ENCODE assay signal across 25 mouse cellular contexts in genomic region chr13:45874196-45874595, GRCm38 (mm10).
DNase-seq lines count a peak whose midpoint lies in the region; TF ChIP-seq lines count a peak whose summit lies in the region.
"Had no signal": no experiment of that assay in that cellular context is flagged by ENCODE, and none has a peak within 500 bp of the region (broad histone marks: within the 10 kb centered on the region; RNA-seq: fewer than 3 reads in every experiment).

No protein-coding gene starts in this region.

- WGBS in heart, adult 2 months, result 76% methylated on average over 4 of the region's 4 CpGs

- no peaks in the 10 kb centered on the region for H3K27me3 ChIP-seq in heart, adult 2 months (ENCODE audit: control insufficient read depth, insufficient read depth, low read length)
- H3K27me3 ChIP-seq: CH12.LX; embryonic facial prominence, embryonic 12.5 days; embryonic facial prominence, embryonic 15.5 days; heart, embryonic 12.5 days; heart, embryonic 15.5 days; Patski had no signal

- H3K27ac ChIP-seq in heart, adult 2 months, result peak overlapping the region; percentile 60
- H3K27ac ChIP-seq: embryonic facial prominence, embryonic 12.5 days; embryonic facial prominence, embryonic 15.5 days; heart, embryonic 15.5 days; hindbrain, embryonic 14.5 days; hindbrain, postnatal 0 days had no signal

- no peak for TF ChIP-seq CTCF in heart, adult 2 months (IDR thresholded peaks at IDR 0.05)

- H3K4me1 ChIP-seq in heart, adult 2 months (ENCODE audit: control insufficient read depth, insufficient read depth, low read length), result peaks cover 3% of the 10 kb centered on the region
- H3K4me1 ChIP-seq: embryonic facial prominence, embryonic 12.5 days; heart, embryonic 12.5 days; heart, embryonic 15.5 days had no signal

- TF ChIP-seq EP300 in heart, adult 2 months (IDR thresholded peaks at IDR 0.05; ENCODE audit: insufficient read depth, low read depth, low read length), result no peak

- no peak overlapping the region for H3K4me3 ChIP-seq in heart, adult 2 months
- H3K4me3 ChIP-seq: embryonic facial prominence, embryonic 12.5 days; embryonic facial prominence, embryonic 15.5 days; heart, embryonic 12.5 days; heart, embryonic 15.5 days had no signal

- TF ChIP-seq POLR2A in heart, adult 2 months (IDR thresholded peaks at IDR 0.05; ENCODE audit: insufficient read depth, low read depth, low read length), result no peak

- DNase-seq in adrenal gland, adult 2 months, result peak; percentile 67
- no peak for DNase-seq in adrenal gland, postnatal 4 days (ENCODE audit: low spot score in 2 of 2)
- DNase-seq in heart, adult 2 months, result no peak
- no peak for DNase-seq in heart, postnatal 25 days (ENCODE audit: low spot score)
- peak; percentile 27 for DNase-seq in adrenal gland, postnatal 14 days
- peak; percentile 14 for DNase-seq in skeletal muscle tissue, adult 2 months (ENCODE audit: low read depth, low spot score)
- no peak for DNase-seq in left cerebral cortex, postnatal 10 days (ENCODE audit: extremely low spot score in 1 of 2, low spot score in 2 of 2)
- DNase-seq: B cell, adult 2 months; cerebellum, adult 18-20 months; cerebellum, adult 9-10 months; cerebellum, postnatal 25 days; forebrain, postnatal 0 days; gastrocnemius, postnatal 14 days; heart, adult 11 months; heart, postnatal 10 days; heart, postnatal 4 days; kidney, adult 2 months had no signal

- intact Hi-C loops in heart, adult 2 months (cut with DNase I), result no loop called here
- intact Hi-C loops in heart, postnatal 25 days (cut with DNase I), result no loop called here
- intact Hi-C loops in left cerebral cortex, postnatal 10 days (cut with DNase I), result no loop called here

- no peaks in the 10 kb centered on the region; the same call in 1 of the 2 replicates for H3K36me3 ChIP-seq in heart, adult 2 months (ENCODE audit: control insufficient read depth, insufficient read depth, low read length)
- H3K36me3 ChIP-seq: embryonic facial prominence, embryonic 12.5 days; embryonic facial prominence, embryonic 15.5 days; heart, embryonic 15.5 days had no signal

- H3K79me2 ChIP-seq in heart, adult 2 months (replicated peaks; ENCODE audit: control insufficient read depth, insufficient read depth, low read length), result no peaks in the 10 kb centered on the region; the same call in none of the 2 replicates

- H3K9ac ChIP-seq in heart, adult 2 months (ENCODE audit: low read depth, low read length), result no peak overlapping the region
- H3K9ac ChIP-seq: embryonic facial prominence, embryonic 12.5 days; embryonic facial prominence, embryonic 15.5 days; forebrain, postnatal 0 days; heart, embryonic 12.5 days; heart, embryonic 15.5 days; hindbrain, embryonic 14.5 days had no signal

Comparison
In these comparisons a context has a peak if more than half of its experiments do, and no peak if none do; other contexts are left out.
1. DNase-seq: peak in adrenal gland, adult 2 months (single experiment), adrenal gland, postnatal 14 days (single experiment) and skeletal muscle tissue, adult 2 months (single experiment); none in adrenal gland, postnatal 4 days (0 of 2), heart, adult 2 months (0 of 2), heart, postnatal 25 days (single experiment) and left cerebral cortex, postnatal 10 days (0 of 2).